Mouse (Mus musculus) hindbrain, embryonic 12.5 days (tissue): ENCODE measurements at regions not wholly inside any gene's neighbourhood (a gene's known extent, or its start where the extent isn't known, plus 50 kb on each side); places are given as distances from the start of the nearest gene placed in this dataset.

Source experiments
- ATAC-seq: fragments of 200-750 bp; cut with Nextera tagmentation; 2 replicates; pipeline ENCODE4 v1.8.0; 2017; ENCODE audit warnings: moderate TSS enrichment; ENCODE audit not compliant: low FRiP score
- H3K27ac ChIP-seq: fragments of 300-500 bp; sonication (generic); 2 replicates; pipeline ENCODE4 v1.5.1; 2016; ENCODE audit warnings: mild to moderate bottlenecking
- H3K27me3 ChIP-seq: fragments of 300-500 bp; sonication (generic); 2 replicates; pipeline ENCODE4 v1.6.1; 2016; ENCODE audit warnings: mild to moderate bottlenecking
- H3K36me3 ChIP-seq: fragments of 300-500 bp; sonication (generic); 2 replicates; pipeline ENCODE4 v1.6.1; 2016; ENCODE audit warnings: mild to moderate bottlenecking
- H3K4me1 ChIP-seq: fragments of 300-500 bp; sonication (generic); 2 replicates; pipeline ENCODE4 v1.6.1; 2016
- H3K4me2 ChIP-seq: fragments of 300-500 bp; sonication (generic); replicated peaks from 2 replicates; pipeline ENCODE4 v1.6.1; 2016; ENCODE audit warnings: mild to moderate bottlenecking
- H3K4me3 ChIP-seq: fragments of 300-500 bp; sonication (generic); 2 replicates; pipeline ENCODE4 v1.5.1; 2016; ENCODE audit warnings: mild to moderate bottlenecking
- H3K9ac ChIP-seq: fragments of 300-500 bp; sonication (generic); 2 replicates; pipeline ENCODE4 v1.6.1; 2016; ENCODE audit warnings: mild to moderate bottlenecking, moderate library complexity
- H3K9me3 ChIP-seq: fragments of 300-500 bp; sonication (generic); replicated peaks from 2 replicates; pipeline ENCODE4 v1.6.1; 2016; ENCODE audit warnings: mild to moderate bottlenecking
- WGBS: fragments of 180-500 bp; shearing (Covaris S2); methylation state at CpG from one replicate; pipeline ENCODE4 v1.1.7; 2016; 5-methylcytosine and 5-hydroxymethylcytosine counted together

DNA sequence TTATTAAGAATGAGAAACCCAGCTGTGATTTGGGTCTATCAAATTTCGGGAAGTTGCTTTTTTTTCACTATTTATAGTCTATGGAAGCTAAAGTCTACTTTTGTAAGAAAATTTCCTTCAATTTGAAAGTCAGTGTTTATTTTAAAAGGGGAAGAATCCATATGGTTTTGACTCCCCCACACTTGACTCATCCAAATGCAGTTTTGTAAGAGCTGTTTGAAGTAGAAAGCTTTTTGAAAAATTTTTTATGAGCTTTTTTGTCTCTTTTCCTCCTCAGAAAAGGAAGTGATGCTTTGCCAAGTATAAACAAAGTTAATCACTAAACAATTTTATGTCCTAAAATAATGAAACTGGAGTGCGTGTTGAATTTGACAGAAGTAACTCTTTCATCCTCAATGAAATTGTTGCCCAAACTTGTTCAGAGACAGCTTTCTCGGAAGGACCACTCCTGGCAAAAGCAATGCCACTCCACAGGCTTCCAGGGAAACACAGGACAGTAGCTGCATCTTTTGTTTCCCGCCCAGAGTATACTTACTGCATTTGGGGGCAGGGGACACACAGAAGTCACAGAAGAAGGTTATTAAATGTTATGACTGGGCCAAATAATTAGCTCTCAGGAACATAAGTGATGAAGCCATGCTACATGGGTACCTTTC lies 196.4 kb upstream of the Dcn start:
- WGBS, result 72% methylated on average over 4 of the region's 4 CpGs
- H3K4me2 ChIP-seq, result no peak overlapping the region

DNA sequence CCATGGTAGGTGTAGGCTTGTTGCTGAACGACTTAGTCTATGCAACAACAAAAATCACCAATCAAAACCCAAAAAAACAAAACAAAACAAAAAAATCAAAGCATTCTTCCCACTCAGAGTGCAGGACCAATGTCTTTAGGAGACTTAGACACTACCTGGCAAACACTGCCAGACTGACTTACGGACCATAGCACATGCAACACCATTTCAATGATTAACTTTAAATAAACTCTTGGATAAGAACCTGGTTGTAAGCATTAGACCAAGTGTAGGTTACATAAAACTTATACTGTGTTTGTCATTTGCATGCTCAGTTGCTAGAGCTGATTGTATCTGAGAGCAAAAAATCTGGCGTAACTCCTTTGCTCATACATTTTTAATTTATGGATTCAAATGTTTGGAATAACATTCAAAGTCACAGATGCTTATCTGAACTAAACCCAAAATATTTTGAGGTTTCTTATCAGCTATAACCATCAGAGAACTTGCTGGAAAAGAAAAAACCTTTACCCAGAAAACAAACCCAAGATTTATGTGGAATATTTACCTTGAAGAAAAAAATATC lies 174.5 kb upstream of the Dcn start:
- no peaks in the 10 kb centered on the region for H3K27me3 ChIP-seq
- no peaks in the 10 kb centered on the region for H3K4me1 ChIP-seq
- H3K27ac ChIP-seq, result no peak overlapping the region
- no peak overlapping the region for H3K4me2 ChIP-seq
- WGBS, result 84% methylated on average over 3 of the region's 3 CpGs
- H3K9me3 ChIP-seq, result no peaks in the 10 kb centered on the region
- ATAC-seq, result no peak
- H3K36me3 ChIP-seq, result no peaks in the 10 kb centered on the region
- no peak overlapping the region for H3K9ac ChIP-seq
- no peak overlapping the region for H3K4me3 ChIP-seq

More for the DNA sequence above, 196.4 kb upstream of the Dcn start:
- H3K27ac ChIP-seq, result no peak overlapping the region
- no peaks in the 10 kb centered on the region for H3K27me3 ChIP-seq
- H3K36me3 ChIP-seq, result no peaks in the 10 kb centered on the region
- no peaks in the 10 kb centered on the region for H3K9me3 ChIP-seq
- no peaks in the 10 kb centered on the region for H3K4me1 ChIP-seq
- H3K9ac ChIP-seq, result no peak overlapping the region
- H3K4me3 ChIP-seq, result no peak overlapping the region
- no peak for ATAC-seq

DNA sequence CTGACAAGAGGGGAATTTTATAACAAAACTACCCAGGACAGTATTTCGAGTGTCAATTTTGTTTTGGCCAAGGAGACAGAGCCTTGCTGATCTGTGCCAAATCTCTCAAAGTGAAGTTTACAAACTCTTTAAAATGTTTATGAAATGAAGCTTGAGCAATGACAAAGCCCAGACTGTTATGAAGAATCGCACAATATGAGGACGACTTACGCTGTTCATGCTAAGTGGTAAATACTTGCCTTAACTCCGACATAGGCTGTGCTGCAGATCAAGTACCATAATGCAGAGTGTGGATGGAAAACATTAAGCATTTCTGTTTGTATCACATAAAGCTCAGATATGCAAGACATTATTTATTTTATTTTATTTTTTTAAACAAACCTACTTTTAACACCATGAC lies 169.8 kb upstream of the Dcn start:
- H3K27ac ChIP-seq, result no peak overlapping the region
- H3K4me2 ChIP-seq, result no peak overlapping the region
- no peaks in the 10 kb centered on the region for H3K9me3 ChIP-seq
- H3K27me3 ChIP-seq, result no peaks in the 10 kb centered on the region
- no peaks in the 10 kb centered on the region for H3K36me3 ChIP-seq
- no peak overlapping the region for H3K4me3 ChIP-seq
- H3K4me1 ChIP-seq, result peaks cover 3% of the 10 kb centered on the region; the same call in 1 of the 2 replicates
- no peak for ATAC-seq
- WGBS, result 95% methylated on average over 5 of the region's 5 CpGs
- H3K9ac ChIP-seq, result no peak overlapping the region

DNA sequence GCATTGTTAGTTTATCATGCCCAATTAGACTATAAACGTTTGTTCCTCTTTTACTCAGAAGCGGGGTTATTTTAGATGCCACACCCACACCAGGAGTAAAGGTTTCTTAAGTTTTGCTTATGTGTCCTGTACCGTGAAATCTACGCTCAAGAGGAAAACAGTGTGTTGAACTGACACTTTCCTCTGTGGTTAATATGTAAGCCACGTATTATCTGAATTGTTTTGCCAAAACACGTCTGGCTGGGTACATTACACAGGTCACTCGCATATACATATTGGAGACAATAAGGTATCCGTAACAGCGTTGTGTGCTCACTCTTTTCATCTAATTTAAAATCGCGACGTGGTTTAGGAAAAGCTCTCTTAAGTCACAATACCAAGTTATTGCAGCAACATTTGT lies 166.9 kb upstream of the Dcn start:
- peak overlapping the region; percentile 66 for H3K9ac ChIP-seq
- H3K4me3 ChIP-seq, result peak overlapping the region; percentile 45
- H3K36me3 ChIP-seq, result no peaks in the 10 kb centered on the region
- H3K4me1 ChIP-seq, result peaks cover 3% of the 10 kb centered on the region; the same call in 1 of the 2 replicates
- WGBS, result 36% methylated on average over 12 of the region's 12 CpGs
- no peaks in the 10 kb centered on the region for H3K9me3 ChIP-seq
- peak; percentile 33; the same call in 1 of the 2 replicates for ATAC-seq
- H3K4me2 ChIP-seq, result peak overlapping the region; percentile 61
- H3K27ac ChIP-seq, result peak overlapping the region; percentile 97; the same call in 1 of the 2 replicates
- no peaks in the 10 kb centered on the region for H3K27me3 ChIP-seq

DNA sequence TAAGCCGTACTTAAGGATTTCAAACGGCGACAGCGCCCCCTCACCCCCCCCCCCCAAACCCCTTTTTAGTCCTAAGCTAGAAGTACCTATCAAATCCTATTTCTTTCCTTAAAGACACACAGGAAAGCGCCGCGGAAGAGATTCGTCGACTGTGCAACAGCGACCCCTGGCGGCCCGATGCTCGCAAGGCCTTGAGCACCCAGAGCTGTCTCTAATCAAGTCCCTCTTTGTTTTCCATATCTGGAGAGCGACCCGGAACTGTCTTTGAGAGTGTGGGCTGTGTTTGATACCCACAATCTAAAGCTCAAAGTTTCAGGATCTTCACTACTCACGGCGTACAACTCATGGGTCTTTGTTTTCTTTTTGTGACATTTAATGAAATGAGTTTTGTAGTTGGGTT lies 166.4 kb upstream of the Dcn start:
- H3K9me3 ChIP-seq, result no peaks in the 10 kb centered on the region
- no peaks in the 10 kb centered on the region for H3K36me3 ChIP-seq
- H3K4me2 ChIP-seq, result peak overlapping the region; percentile 61
- H3K27ac ChIP-seq, result peak overlapping the region; percentile 97
- H3K4me1 ChIP-seq, result peaks cover 3% of the 10 kb centered on the region; the same call in 1 of the 2 replicates
- under 1% methylated on average over 17 of the region's 17 CpGs for WGBS
- peak overlapping the region; percentile 45 for H3K4me3 ChIP-seq
- ATAC-seq, result peak; percentile 96
- H3K9ac ChIP-seq, result peak overlapping the region; percentile 66
- no peaks in the 10 kb centered on the region for H3K27me3 ChIP-seq

DNA sequence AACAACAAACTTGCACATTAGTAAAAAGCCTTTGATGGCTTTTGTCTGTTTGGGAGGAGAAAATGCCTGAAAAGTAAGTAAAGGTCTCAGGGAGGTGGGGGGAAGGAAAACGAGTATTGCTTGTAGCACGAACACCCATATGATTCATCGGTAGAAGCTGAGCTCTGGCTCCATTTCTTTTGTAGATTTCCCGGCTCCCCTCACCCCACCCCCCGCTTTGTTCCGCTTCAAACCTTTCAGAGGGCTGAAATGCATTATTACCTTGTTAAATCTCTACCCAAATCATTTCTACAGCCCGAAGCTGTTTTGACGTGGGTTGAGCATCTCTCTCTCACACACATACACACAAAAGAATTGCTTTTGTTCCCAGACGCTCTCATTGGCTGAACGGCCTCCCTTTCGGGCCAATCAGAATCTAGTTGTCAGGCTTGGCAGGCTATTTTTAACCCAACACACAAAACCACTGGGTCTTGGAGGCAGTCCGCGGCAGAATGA lies 166.0 kb upstream of the Dcn start:
- H3K9me3 ChIP-seq, result no peaks in the 10 kb centered on the region
- peaks cover 3% of the 10 kb centered on the region; the same call in 1 of the 2 replicates for H3K4me1 ChIP-seq
- H3K27ac ChIP-seq, result peak overlapping the region; percentile 97
- peak overlapping the region; percentile 61 for H3K4me2 ChIP-seq
- peak; percentile 95 for ATAC-seq
- no peaks in the 10 kb centered on the region for H3K27me3 ChIP-seq
- peak overlapping the region; percentile 66 for H3K9ac ChIP-seq
- WGBS, result 1% methylated on average over 13 of the region's 13 CpGs
- no peaks in the 10 kb centered on the region for H3K36me3 ChIP-seq
- H3K4me3 ChIP-seq, result peak overlapping the region; percentile 45

DNA sequence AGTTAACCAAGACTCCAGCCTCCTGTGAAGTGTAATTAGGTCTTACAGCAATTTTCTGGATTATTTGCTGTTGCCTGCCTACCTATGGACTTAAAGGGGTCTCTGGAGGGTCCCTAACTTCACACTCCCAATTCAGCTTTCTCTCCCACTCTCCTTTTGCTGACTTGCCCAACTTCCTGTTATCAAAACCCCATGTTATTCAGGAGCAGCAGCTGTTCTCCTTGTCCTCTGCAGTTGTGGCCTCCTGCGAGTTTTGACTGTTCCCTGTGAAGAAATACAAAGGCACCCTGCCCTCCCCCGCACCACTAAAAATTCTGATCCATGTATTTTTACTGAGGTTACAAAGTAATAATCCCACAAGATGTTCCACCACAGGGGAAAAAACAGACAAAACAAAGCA lies 146.8 kb upstream of the Dcn start:
- no peak for ATAC-seq
- 82% methylated on average over 2 of the region's 2 CpGs for WGBS
- H3K4me3 ChIP-seq, result no peak overlapping the region

DNA sequence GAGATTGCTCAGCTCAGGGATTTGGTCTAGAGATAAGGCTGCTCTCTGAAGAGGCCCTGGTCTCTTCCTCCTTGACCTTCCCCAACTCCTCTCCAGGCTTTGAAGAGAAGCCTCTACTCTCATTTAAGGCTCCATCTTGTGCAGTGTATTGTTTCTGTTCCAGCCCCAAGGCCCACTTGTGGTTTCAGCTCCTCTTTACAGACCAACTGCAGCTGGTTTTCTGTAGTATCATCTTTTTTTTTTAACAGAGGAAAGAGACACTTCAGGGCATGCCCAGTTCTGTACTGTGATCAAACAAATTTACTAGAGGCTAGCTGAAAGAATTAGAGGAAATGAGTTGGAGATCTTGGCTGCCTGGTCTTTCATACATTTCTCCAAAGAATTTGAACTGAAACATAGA lies 145.4 kb upstream of the Dcn start:
- Histone ChIP-seq H3K27ac (no peak overlapping the region), H3K4me2 (no peak overlapping the region), H3K9me3 (no peaks in the 10 kb centered on the region), H3K4me3 (no peak overlapping the region), H3K27me3 (no peaks in the 10 kb centered on the region), H3K4me1 (no peaks in the 10 kb centered on the region), H3K36me3 (no peaks in the 10 kb centered on the region), H3K9ac (no peak overlapping the region)
- no peak for ATAC-seq

More for the DNA sequence above, 146.8 kb upstream of the Dcn start:
- Histone ChIP-seq H3K4me2 (no peak overlapping the region), H3K9ac (no peak overlapping the region), H3K36me3 (no peaks in the 10 kb centered on the region), H3K9me3 (no peaks in the 10 kb centered on the region), H3K4me1 (no peaks in the 10 kb centered on the region), H3K27ac (no peak overlapping the region), H3K27me3 (no peaks in the 10 kb centered on the region)

DNA sequence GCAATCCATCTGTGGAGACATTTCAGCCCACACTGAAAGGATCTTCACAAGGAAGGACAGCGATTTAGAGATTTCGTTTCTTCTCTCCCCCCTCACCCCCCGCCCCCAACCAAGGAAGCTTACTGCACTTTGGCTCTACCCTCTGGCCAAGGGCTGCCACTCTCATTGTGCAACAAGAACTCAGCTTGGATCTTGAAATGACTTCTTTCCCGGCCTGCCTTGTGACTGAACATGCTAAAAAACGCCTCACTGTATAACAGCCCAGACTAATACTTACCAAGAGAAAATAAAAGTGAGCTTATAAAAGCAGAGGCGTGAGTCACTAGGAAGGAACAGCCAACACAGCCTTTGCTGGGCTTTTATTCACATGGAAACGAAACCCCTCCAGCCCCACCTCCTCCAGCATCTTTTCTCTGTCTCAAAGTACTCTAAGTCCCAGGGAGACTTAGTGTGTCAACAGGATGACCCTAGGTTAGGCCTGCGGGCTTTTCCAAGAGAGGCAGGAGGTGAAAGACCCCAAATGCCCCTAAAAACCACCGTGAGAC lies 144.7 kb upstream of the Dcn start:
- no peak for ATAC-seq
- Histone ChIP-seq H3K9me3 (no peaks in the 10 kb centered on the region), H3K4me1 (no peaks in the 10 kb centered on the region), H3K9ac (no peak overlapping the region), H3K36me3 (no peaks in the 10 kb centered on the region), H3K4me3 (no peak overlapping the region), H3K27me3 (no peaks in the 10 kb centered on the region), H3K4me2 (no peak overlapping the region), H3K27ac (no peak overlapping the region)
- WGBS, result 69% methylated on average over 9 of the region's 9 CpGs

DNA sequence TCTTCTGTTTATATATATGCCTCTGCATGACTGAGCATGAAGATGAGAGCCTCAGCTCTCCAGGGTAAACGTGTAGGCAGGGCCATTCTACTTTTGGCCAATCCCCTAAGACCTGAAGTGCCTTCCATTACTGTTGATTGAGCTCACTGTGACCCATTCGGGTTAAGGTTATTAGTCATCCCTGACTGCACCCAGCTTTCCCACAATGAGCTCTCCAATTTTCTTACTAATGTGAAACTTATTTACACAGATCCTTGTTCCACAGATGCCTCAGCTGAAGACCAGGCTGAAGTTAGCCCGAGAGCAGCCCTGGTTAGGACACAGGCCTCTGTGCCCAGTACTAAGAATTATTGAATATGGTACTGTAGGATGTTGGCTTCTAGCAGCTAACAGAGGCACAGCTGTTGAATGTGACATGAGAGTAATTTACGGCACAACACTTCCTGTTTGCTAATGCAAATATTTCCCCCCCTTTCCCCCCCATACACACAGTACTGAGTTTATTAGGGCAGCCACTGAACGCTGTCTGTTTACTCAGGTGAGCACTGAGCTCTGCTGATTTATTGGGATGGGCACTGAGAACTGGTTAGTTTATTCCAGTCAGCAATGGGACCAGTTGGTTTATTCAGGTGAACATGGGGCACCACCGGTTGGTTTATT lies 141.2 kb upstream of the Dcn start:
- no peak overlapping the region for H3K9ac ChIP-seq
- H3K36me3 ChIP-seq, result no peaks in the 10 kb centered on the region
- 60% methylated on average over 6 of the region's 6 CpGs for WGBS
- no peaks in the 10 kb centered on the region for H3K9me3 ChIP-seq
- no peaks in the 10 kb centered on the region for H3K4me1 ChIP-seq
- H3K27ac ChIP-seq, result no peak overlapping the region
- ATAC-seq, result peak; percentile 38; the same call in 1 of the 2 replicates
- H3K4me2 ChIP-seq, result no peak overlapping the region
- no peaks in the 10 kb centered on the region for H3K27me3 ChIP-seq
- no peak overlapping the region for H3K4me3 ChIP-seq

DNA sequence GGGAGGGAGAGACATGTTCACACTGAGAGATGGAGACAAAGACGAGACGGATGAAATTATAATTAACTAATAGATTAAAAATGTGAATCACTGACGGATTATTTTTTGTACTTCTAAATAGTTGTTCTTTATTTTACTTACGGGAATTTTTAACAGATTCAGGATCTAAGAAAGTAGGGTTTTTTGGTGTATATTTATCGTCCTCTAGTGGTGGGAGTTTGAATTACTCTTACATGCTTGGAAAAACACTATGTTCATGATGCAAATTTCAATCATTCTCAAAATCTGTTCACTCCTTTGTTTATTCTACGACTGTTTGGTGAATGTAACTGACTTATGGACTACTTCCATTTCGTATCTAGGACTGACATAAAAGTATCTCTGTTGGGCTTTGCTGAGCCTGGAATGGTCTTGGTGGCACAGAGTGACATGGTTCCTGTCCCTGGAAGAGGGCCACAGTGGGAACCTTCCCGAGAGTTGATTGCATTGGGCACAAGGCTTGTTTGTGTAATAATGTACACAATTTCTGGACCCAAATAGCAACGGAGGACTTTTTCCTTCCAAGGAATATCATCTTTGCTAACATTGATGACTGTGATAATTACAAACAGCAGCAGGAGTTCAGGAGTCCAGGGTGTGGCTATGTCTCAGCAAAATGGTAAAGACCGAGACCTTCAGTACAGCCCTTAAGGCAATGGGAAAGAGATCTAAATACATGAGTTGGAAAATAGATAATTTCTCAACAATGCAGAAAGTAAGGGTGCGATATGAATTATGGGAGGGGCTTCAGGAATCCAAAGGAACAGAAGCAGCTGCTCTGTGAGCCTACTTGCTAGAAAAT lies 139.3 kb upstream of the Dcn start:
- no peaks in the 10 kb centered on the region for H3K27me3 ChIP-seq
- no peak overlapping the region for H3K4me2 ChIP-seq
- H3K36me3 ChIP-seq, result no peaks in the 10 kb centered on the region
- no peaks in the 10 kb centered on the region for H3K4me1 ChIP-seq
- no peak for ATAC-seq
- 50% methylated on average over 11 of the region's 11 CpGs for whole genome bisulfite sequencing
- H3K4me3 ChIP-seq, result no peak overlapping the region
- no peak overlapping the region for H3K27ac ChIP-seq
- H3K9ac ChIP-seq, result no peak overlapping the region
- no peaks in the 10 kb centered on the region for H3K9me3 ChIP-seq

DNA sequence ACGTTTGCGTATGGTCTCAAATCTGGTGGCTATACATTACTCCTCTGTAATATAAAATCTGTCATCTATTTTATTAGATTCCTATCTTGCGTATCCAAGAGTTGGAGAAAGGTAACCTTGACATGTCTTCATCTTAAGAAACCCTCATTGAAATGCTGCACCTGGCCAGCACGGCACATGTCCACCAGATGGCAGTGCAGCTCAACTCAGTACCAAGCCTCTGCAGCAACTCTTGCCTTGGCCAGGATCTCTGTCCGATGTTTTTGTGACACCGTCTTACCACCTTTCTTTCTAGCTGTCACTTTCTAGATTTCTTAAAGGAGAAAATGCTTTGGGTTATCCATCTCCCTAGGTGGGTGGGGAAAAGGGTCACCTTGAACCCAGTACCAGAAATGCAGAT lies 134.1 kb upstream of the Dcn start:
- peak; percentile 73; the same call in 1 of the 2 replicates for ATAC-seq
- WGBS, result 35% methylated on average over 6 of the region's 6 CpGs
- H3K27ac ChIP-seq, result no peak overlapping the region
- no peak overlapping the region for H3K9ac ChIP-seq
- no peaks in the 10 kb centered on the region for H3K4me1 ChIP-seq
- H3K4me3 ChIP-seq, result no peak overlapping the region
- no peak overlapping the region for H3K4me2 ChIP-seq
- no peaks in the 10 kb centered on the region for H3K9me3 ChIP-seq
- no peaks in the 10 kb centered on the region for H3K36me3 ChIP-seq
- no peaks in the 10 kb centered on the region for H3K27me3 ChIP-seq
